Mouse (Mus musculus) bone marrow, adult 2 months (tissue): ENCODE data around the gene Gpr21.

ENCODE experiments used
- CTCF ChIP-seq: fragments of 200-500 bp; IDR thresholded peaks from 2 replicates; pipeline ENCODE4 v1.5.1; 2011; ENCODE audit warnings: low read length, control low read depth; ENCODE audit not compliant: control insufficient read depth, insufficient read depth
- POLR2A ChIP-seq: fragments of 200-500 bp; IDR thresholded peaks from 2 replicates; pipeline ENCODE4 v1.6.1; 2011; ENCODE audit warnings: low read depth, mild to moderate bottlenecking, control low read depth, low read length, borderline replicate concordance; ENCODE audit not compliant: control insufficient read depth

GRCm38 (mm10) chr2:37566035-37566434, 49.9 kb downstream of the Gpr21 start:
- no peak for TF ChIP-seq POLR2A
- no peak for TF ChIP-seq CTCF
